ENCODE assay signal across 8 mouse cellular contexts in the genomic region with DNA sequence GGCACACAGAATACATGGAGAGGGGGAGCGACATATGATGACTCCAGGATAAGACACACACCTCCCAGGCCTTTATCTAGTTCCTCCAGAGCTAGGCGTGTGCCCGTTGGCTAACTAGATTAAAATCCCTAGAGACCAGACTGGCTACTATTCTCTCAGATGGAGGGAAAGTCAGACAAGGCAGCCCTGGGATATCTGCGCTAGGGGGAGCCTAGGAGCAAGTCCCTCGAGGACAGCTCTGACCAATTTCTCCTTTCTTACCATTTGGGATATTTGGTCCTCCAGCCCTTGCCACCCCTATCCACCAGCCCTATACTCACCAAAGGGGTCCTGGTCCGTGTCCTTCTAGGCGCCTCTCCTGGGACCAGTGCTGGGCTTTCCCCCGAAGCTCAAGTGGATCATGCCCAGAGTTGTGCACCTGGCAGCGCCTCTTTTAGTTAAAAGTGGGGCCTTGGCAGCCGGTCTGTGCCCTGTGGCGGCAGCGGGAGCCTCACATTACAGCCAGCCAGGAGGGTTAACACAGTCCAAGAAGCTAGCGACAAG. TPM values are rescaled to one million over a fixed set of nuclear protein-coding genes. Genes with fewer than 3 reads are reported as not detected.
DNase-seq lines count a peak whose midpoint lies in the region; ATAC-seq and TF ChIP-seq lines count a peak whose summit lies in the region.

No protein-coding gene starts in this region.

- H3K9me3 ChIP-seq in limb, embryonic 10.5 days (replicated peaks): no peaks in the 10 kb centered on the region
- H3K9me3 ChIP-seq in midbrain, embryonic 10.5 days (replicated peaks): no peaks in the 10 kb centered on the region
- no peaks in the 10 kb centered on the region for H3K9me3 ChIP-seq in stomach, postnatal 0 days (ENCODE audit: control insufficient read depth, low read length)

- TF ChIP-seq CTCF in stomach, postnatal 0 days (IDR thresholded peaks at IDR 0.05; ENCODE audit: low read depth): peak; percentile 75

- H3K27me3 ChIP-seq in limb, embryonic 10.5 days (ENCODE audit: low read depth, poor library complexity, severe bottlenecking): peaks cover 69% of the 10 kb centered on the region
- H3K27me3 ChIP-seq in midbrain, embryonic 10.5 days (ENCODE audit: low read depth, poor library complexity, severe bottlenecking): peaks cover 78% of the 10 kb centered on the region
- peaks cover 2% of the 10 kb centered on the region; the same call in 1 of the 2 replicates for H3K27me3 ChIP-seq in stomach, postnatal 0 days (ENCODE audit: control insufficient read depth, insufficient read depth, low read length)

- H3K27ac ChIP-seq in limb, embryonic 10.5 days: peak overlapping the region; percentile 85
- peak overlapping the region; percentile 46; the same call in 1 of the 2 replicates for H3K27ac ChIP-seq in midbrain, embryonic 10.5 days (replicated peaks)
- peak overlapping the region; percentile 50 for H3K27ac ChIP-seq in stomach, postnatal 0 days (replicated peaks)

- TF ChIP-seq EP300 in stomach, postnatal 0 days (optimal IDR thresholded peaks at IDR 0.05): no peak

- 2% methylated on average over 13 of the region's 13 CpGs for WGBS in limb, embryonic 10.5 days
- 2% methylated on average over 13 of the region's 13 CpGs for WGBS in midbrain, embryonic 10.5 days
- 4% methylated on average over 13 of the region's 13 CpGs for WGBS in stomach, postnatal 0 days

- ATAC-seq in erythroblast, adult 5-6 weeks (replicated peaks; ENCODE audit: low FRiP score, poor library complexity, severe bottlenecking): peak; percentile 85
- peak; percentile 36; the same call in 1 of the 2 replicates for ATAC-seq in stomach, postnatal 0 days (ENCODE audit: low FRiP score, low TSS enrichment)

- peak overlapping the region; percentile 63 for H3K9ac ChIP-seq in stomach, postnatal 0 days (ENCODE audit: low read length)

- peaks cover 42% of the 10 kb centered on the region for H3K4me1 ChIP-seq in limb, embryonic 10.5 days
- H3K4me1 ChIP-seq in midbrain, embryonic 10.5 days: peaks cover 34% of the 10 kb centered on the region
- H3K4me1 ChIP-seq in stomach, postnatal 0 days (replicated peaks; ENCODE audit: control insufficient read depth, insufficient read depth): peaks cover 3% of the 10 kb centered on the region; the same call in 1 of the 2 replicates

- H3K4me2 ChIP-seq in stomach, postnatal 0 days (replicated peaks; ENCODE audit: low read depth): peak overlapping the region; percentile 81

- DNase-seq in heart, adult 11 months: peak; percentile 94
- no peak for DNase-seq in heart, adult 8-10 months (ENCODE audit: low spot score)
- peak; percentile 71 for DNase-seq in adrenal gland, postnatal 14 days
- peak; percentile 43 to 63 for DNase-seq in heart, postnatal 14 days
- DNase-seq in limb, embryonic 10.5 days (ENCODE audit: low spot score): peak; percentile 65
- DNase-seq in midbrain, embryonic 10.5 days (ENCODE audit: low spot score): peak; percentile 56
- peak; percentile 65 for DNase-seq in stomach, postnatal 0 days (ENCODE audit: low spot score)

- intact Hi-C loops in heart, postnatal 14 days (cut with DNase I): loop anchor here (1.0 to 5.0 kb wide), 3 partner anchors 101 to 155 kb away; no protein-coding TSS in a partner anchor

- peak overlapping the region; percentile 67 for H3K4me3 ChIP-seq in limb, embryonic 10.5 days
- peak overlapping the region; percentile 54 for H3K4me3 ChIP-seq in midbrain, embryonic 10.5 days
- H3K4me3 ChIP-seq in stomach, postnatal 0 days (ENCODE audit: low read depth, low read length): peak overlapping the region; percentile 45

- H3K36me3 ChIP-seq in limb, embryonic 10.5 days: peaks cover 11% of the 10 kb centered on the region; the same call in 1 of the 2 replicates
- H3K36me3 ChIP-seq in midbrain, embryonic 10.5 days: peaks cover 5% of the 10 kb centered on the region
- no peaks in the 10 kb centered on the region for H3K36me3 ChIP-seq in stomach, postnatal 0 days (ENCODE audit: control insufficient read depth, insufficient read depth, low read length)

RNA-seq across cellular contexts. Expression of a gene that starts 0.8 kb away (rescaled TPM):
- total RNA-seq in heart, adult 8-10 months (2022): under 1 TPM in 1 of 4 experiments, not detected in 3; 0.34 TPM
- 0.41 TPM in 1 of 2 replicates, not detected in the other for total RNA-seq in adrenal gland, postnatal 14 days (2021)
- total RNA-seq in erythroblast, adult 5-6 weeks (2015; ENCODE audit: low replicate concordance): 9.6 TPM in 1 of 2 replicates, not detected in the other
- 0.85 and 1.3 TPM in 2 replicates for total RNA-seq in erythroblast, adult 5-6 weeks (2017; ENCODE audit: low replicate concordance)
- not detected for total RNA-seq in heart, postnatal 14 days (2021)
- polyA plus RNA-seq in limb, embryonic 10.5 days (2016; fragmentation: Nextera tagmentation; extraction: Ambion mirVana): 6.5 and 13.5 TPM in 2 replicates
- polyA plus RNA-seq in midbrain, embryonic 10.5 days (2016; fragmentation: Nextera tagmentation; extraction: Ambion mirVana): 0.51 and 0.81 TPM in 2 replicates
- polyA plus RNA-seq in stomach, postnatal 0 days (2015; fragmentation: Nextera tagmentation; extraction: Ambion mirVana): 3.8 TPM in 2 replicates

RNA-seq across cellular contexts. Expression of a gene that starts 14.0 kb away (rescaled TPM):
- 10 to 100 TPM; 58.9 to 86.0 (median 75.4) TPM for total RNA-seq in heart, adult 8-10 months (2022)
- 43.8 and 46.6 TPM in 2 replicates for total RNA-seq in adrenal gland, postnatal 14 days (2021)
- total RNA-seq in erythroblast, adult 5-6 weeks (2015; ENCODE audit: low replicate concordance): 8.5 and 14.2 TPM in 2 replicates
- 3.2 and 4.0 TPM in 2 replicates for total RNA-seq in erythroblast, adult 5-6 weeks (2017; ENCODE audit: low replicate concordance)
- 10 to 100 TPM; 64.9 to 66.9 TPM for total RNA-seq in heart, postnatal 14 days (2021)
- polyA plus RNA-seq in limb, embryonic 10.5 days (2016; fragmentation: Nextera tagmentation; extraction: Ambion mirVana): 56.0 and 56.7 TPM in 2 replicates
- polyA plus RNA-seq in midbrain, embryonic 10.5 days (2016; fragmentation: Nextera tagmentation; extraction: Ambion mirVana): 66.5 and 80.5 TPM in 2 replicates
- 21.5 and 24.6 TPM in 2 replicates for polyA plus RNA-seq in stomach, postnatal 0 days (2015; fragmentation: Nextera tagmentation; extraction: Ambion mirVana)

RNA-seq across cellular contexts. Expression of a gene that starts 36.9 kb away (rescaled TPM):
- 1 to 10 TPM; 3.4 to 4.1 (median 3.9) TPM for total RNA-seq in heart, adult 8-10 months (2022)
- 10.2 and 10.7 TPM in 2 replicates for total RNA-seq in adrenal gland, postnatal 14 days (2021)
- 0.96 and 2.9 TPM in 2 replicates for total RNA-seq in erythroblast, adult 5-6 weeks (2015; ENCODE audit: low replicate concordance)
- total RNA-seq in erythroblast, adult 5-6 weeks (2017; ENCODE audit: low replicate concordance): 0.51 and 1.5 TPM in 2 replicates
- 1 to 10 TPM; 2.7 to 2.9 TPM for total RNA-seq in heart, postnatal 14 days (2021)
- 22.7 and 25.1 TPM in 2 replicates for polyA plus RNA-seq in limb, embryonic 10.5 days (2016; fragmentation: Nextera tagmentation; extraction: Ambion mirVana)
- 27.9 and 30.9 TPM in 2 replicates for polyA plus RNA-seq in midbrain, embryonic 10.5 days (2016; fragmentation: Nextera tagmentation; extraction: Ambion mirVana)
- polyA plus RNA-seq in stomach, postnatal 0 days (2015; fragmentation: Nextera tagmentation; extraction: Ambion mirVana): 8.1 and 8.6 TPM in 2 replicates

RNA-seq across cellular contexts. Expression of a gene that starts 41.6 kb away (rescaled TPM):
- 100 to 1,000 TPM; 108 to 133 (median 121) TPM for total RNA-seq in heart, adult 8-10 months (2022)
- 167 and 172 TPM in 2 replicates for total RNA-seq in adrenal gland, postnatal 14 days (2021)
- 214 and 246 TPM in 2 replicates for total RNA-seq in erythroblast, adult 5-6 weeks (2015; ENCODE audit: low replicate concordance)
- 60.4 and 72.2 TPM in 2 replicates for total RNA-seq in erythroblast, adult 5-6 weeks (2017; ENCODE audit: low replicate concordance)
- total RNA-seq in heart, postnatal 14 days (2021): 100 to 1,000 TPM; 128 to 129 TPM
- 143 and 147 TPM in 2 replicates for polyA plus RNA-seq in limb, embryonic 10.5 days (2016; fragmentation: Nextera tagmentation; extraction: Ambion mirVana)
- polyA plus RNA-seq in midbrain, embryonic 10.5 days (2016; fragmentation: Nextera tagmentation; extraction: Ambion mirVana): 193 and 213 TPM in 2 replicates
- 242 and 249 TPM in 2 replicates for polyA plus RNA-seq in stomach, postnatal 0 days (2015; fragmentation: Nextera tagmentation; extraction: Ambion mirVana)

RNA-seq across cellular contexts. Expression of a gene that starts 45.5 kb away (rescaled TPM):
- 1 to 10 TPM; 4.2 to 5.1 (median 4.4) TPM for total RNA-seq in heart, adult 8-10 months (2022)
- total RNA-seq in adrenal gland, postnatal 14 days (2021): 12.6 and 15.1 TPM in 2 replicates
- 0.19 TPM in 1 of 2 replicates, not detected in the other for total RNA-seq in erythroblast, adult 5-6 weeks (2015; ENCODE audit: low replicate concordance)
- 0.14 TPM in 1 of 2 replicates, not detected in the other for total RNA-seq in erythroblast, adult 5-6 weeks (2017; ENCODE audit: low replicate concordance)
- 1 to 10 TPM; 7.5 to 8.0 TPM for total RNA-seq in heart, postnatal 14 days (2021)
- polyA plus RNA-seq in limb, embryonic 10.5 days (2016; fragmentation: Nextera tagmentation; extraction: Ambion mirVana): 22.8 and 26.2 TPM in 2 replicates
- 24.8 and 27.9 TPM in 2 replicates for polyA plus RNA-seq in midbrain, embryonic 10.5 days (2016; fragmentation: Nextera tagmentation; extraction: Ambion mirVana)
- 11.9 and 12.1 TPM in 2 replicates for polyA plus RNA-seq in stomach, postnatal 0 days (2015; fragmentation: Nextera tagmentation; extraction: Ambion mirVana)
